Mouse (Mus musculus): ENCODE results near the gene Wfdc21. TPM values are rescaled to one million over a fixed set of nuclear protein-coding genes. Genes with fewer than 3 reads are reported as not detected.

The Wfdc21 gene
- polyA plus RNA-seq, 1 experiment from 2014 or later = not detected

GRCm38 (mm10) chr11:83743525-83743924 is 3.2 kb upstream of the Wfdc21 start:
- DNase-seq (ENCODE audit: low spot score) = no peak
- Histone ChIP-seq H3K27ac (ENCODE audit: low read depth, low read length) (no peak overlapping the region), H3K4me3 (ENCODE audit: low read depth, low read length) (no peak overlapping the region), H3K36me3 (ENCODE audit: control insufficient read depth, insufficient read depth, low read length) (no peaks in the 10 kb centered on the region), H3K9me3 (ENCODE audit: control insufficient read depth, low read length) (no peaks in the 10 kb centered on the region), H3K9ac (ENCODE audit: low read length) (no peak overlapping the region), H3K27me3 (ENCODE audit: control insufficient read depth, insufficient read depth, low read length) (no peaks in the 10 kb centered on the region), H3K4me2 (ENCODE audit: low read depth) (no peak overlapping the region), H3K4me1 (ENCODE audit: control insufficient read depth, insufficient read depth, low read length) (no peaks in the 10 kb centered on the region)
- no peak for ATAC-seq (ENCODE audit: insufficient read depth, low FRiP score, low TSS enrichment)
- 86% methylated on average over 3 of the region's 3 CpGs for WGBS

GRCm38 (mm10) chr11:83746152-83746551 is 588 bp upstream of the Wfdc21 start:
- Histone ChIP-seq H3K4me2 (ENCODE audit: low read depth) (no peak overlapping the region), H3K9me3 (ENCODE audit: control insufficient read depth, low read length) (no peaks in the 10 kb centered on the region), H3K27me3 (ENCODE audit: control insufficient read depth, insufficient read depth, low read length) (no peaks in the 10 kb centered on the region), H3K9ac (ENCODE audit: low read length) (no peak overlapping the region), H3K36me3 (ENCODE audit: control insufficient read depth, insufficient read depth, low read length) (no peaks in the 10 kb centered on the region), H3K4me1 (ENCODE audit: control insufficient read depth, insufficient read depth, low read length) (no peaks in the 10 kb centered on the region), H3K4me3 (ENCODE audit: low read depth, low read length) (no peak overlapping the region), H3K27ac (ENCODE audit: low read depth, low read length) (no peak overlapping the region)
- DNase-seq (ENCODE audit: low spot score) (no peak), ATAC-seq (ENCODE audit: insufficient read depth, low FRiP score, low TSS enrichment) (no peak)
- 52% methylated on average over 4 of the region's 4 CpGs for WGBS

- no peak overlapping the region for H3K9ac ChIP-seq (ENCODE audit: low read length)
- ATAC-seq (ENCODE audit: insufficient read depth, low FRiP score, low TSS enrichment) (no peak), DNase-seq (ENCODE audit: low spot score) (no peak)
- no peaks in the 10 kb centered on the region for H3K36me3 ChIP-seq (ENCODE audit: control insufficient read depth, insufficient read depth, low read length)
- WGBS = 79% methylated on average over 6 of the region's 6 CpGs
- H3K4me2 ChIP-seq (ENCODE audit: low read depth) = no peak overlapping the region
- H3K4me3 ChIP-seq (ENCODE audit: low read depth, low read length) = no peak overlapping the region
- H3K9me3 ChIP-seq (ENCODE audit: control insufficient read depth, low read length) = no peaks in the 10 kb centered on the region
- H3K27me3 ChIP-seq (ENCODE audit: control insufficient read depth, insufficient read depth, low read length) = no peaks in the 10 kb centered on the region
- H3K27ac ChIP-seq (ENCODE audit: low read depth, low read length) = no peak overlapping the region
- no peaks in the 10 kb centered on the region for H3K4me1 ChIP-seq (ENCODE audit: control insufficient read depth, insufficient read depth, low read length)
Observed at GRCm38 (mm10) chr11:83747376-83748265, 881 bp downstream of the Wfdc21 start.

- Histone ChIP-seq H3K36me3 (ENCODE audit: control insufficient read depth, insufficient read depth, low read length) (peaks cover 4% of the 10 kb centered on the region), H3K9me3 (ENCODE audit: control insufficient read depth, low read length) (no peaks in the 10 kb centered on the region), H3K4me1 (ENCODE audit: control insufficient read depth, insufficient read depth, low read length) (peaks cover 8% of the 10 kb centered on the region), H3K9ac (ENCODE audit: low read length) (peak within 1 kb of the TSS; percentile 90), H3K4me3 (ENCODE audit: low read depth, low read length) (peak within 1 kb of the TSS; percentile 73), H3K27me3 (ENCODE audit: control insufficient read depth, insufficient read depth, low read length) (no peaks in the 10 kb centered on the region), H3K4me2 (ENCODE audit: low read depth) (peak within 1 kb of the TSS; percentile 58), H3K27ac (ENCODE audit: low read depth, low read length) (peak within 1 kb of the TSS; percentile 63; the same call in 1 of the 2 replicates)
- WGBS = under 1% methylated on average over 47 of the region's 47 CpGs
- peak; percentile 92 for DNase-seq (ENCODE audit: low spot score)
- peak; percentile 92 for ATAC-seq (ENCODE audit: insufficient read depth, low FRiP score, low TSS enrichment)
Observed at GRCm38 (mm10) chr11:83753581-83754181, 6.9 kb downstream of the Wfdc21 start, which contains the start of gene Heatr6. Heatr6 (plus strand) TSS chr11:83753696.

- ATAC-seq (ENCODE audit: insufficient read depth, low FRiP score, low TSS enrichment) = no peak
- Histone ChIP-seq H3K9me3 (ENCODE audit: control insufficient read depth, low read length) (no peaks in the 10 kb centered on the region), H3K27ac (ENCODE audit: low read depth, low read length) (no peak overlapping the region), H3K9ac (ENCODE audit: low read length) (peak overlapping the region; percentile 90), H3K4me3 (ENCODE audit: low read depth, low read length) (peak overlapping the region; percentile 73), H3K36me3 (ENCODE audit: control insufficient read depth, insufficient read depth, low read length) (peaks cover 7% of the 10 kb centered on the region), H3K4me2 (ENCODE audit: low read depth) (peak overlapping the region; percentile 58), H3K27me3 (ENCODE audit: control insufficient read depth, insufficient read depth, low read length) (no peaks in the 10 kb centered on the region), H3K4me1 (ENCODE audit: control insufficient read depth, insufficient read depth, low read length) (peaks cover 8% of the 10 kb centered on the region)
- no peak for DNase-seq (ENCODE audit: low spot score)
- WGBS = 9% methylated on average over 8 of the region's 8 CpGs
Observed at GRCm38 (mm10) chr11:83754227-83754626, 7.5 kb downstream of the Wfdc21 start.

- H3K36me3 ChIP-seq (ENCODE audit: control insufficient read depth, insufficient read depth, low read length) = peaks cover 27% of the 10 kb centered on the region
- H3K27me3 ChIP-seq (ENCODE audit: control insufficient read depth, insufficient read depth, low read length) = no peaks in the 10 kb centered on the region
- H3K4me2 ChIP-seq (ENCODE audit: low read depth) = no peak overlapping the region
- no peak for DNase-seq (ENCODE audit: low spot score)
- no peaks in the 10 kb centered on the region for H3K9me3 ChIP-seq (ENCODE audit: control insufficient read depth, low read length)
- no peak overlapping the region for H3K27ac ChIP-seq (ENCODE audit: low read depth, low read length)
- ATAC-seq (ENCODE audit: insufficient read depth, low FRiP score, low TSS enrichment) = no peak
- H3K4me3 ChIP-seq (ENCODE audit: low read depth, low read length) = no peak overlapping the region
- no peaks in the 10 kb centered on the region for H3K4me1 ChIP-seq (ENCODE audit: control insufficient read depth, insufficient read depth, low read length)
- WGBS = 95% methylated on average over 9 of the region's 9 CpGs
- no peak overlapping the region for H3K9ac ChIP-seq (ENCODE audit: low read length)
Observed at GRCm38 (mm10) chr11:83767306-83767705, 20.6 kb downstream of the Wfdc21 start.

- Histone ChIP-seq H3K4me2 (ENCODE audit: low read depth) (no peak overlapping the region), H3K36me3 (ENCODE audit: control insufficient read depth, insufficient read depth, low read length) (peaks cover 20% of the 10 kb centered on the region), H3K4me3 (ENCODE audit: low read depth, low read length) (no peak overlapping the region), H3K9ac (ENCODE audit: low read length) (no peak overlapping the region), H3K27ac (ENCODE audit: low read depth, low read length) (no peak overlapping the region), H3K27me3 (ENCODE audit: control insufficient read depth, insufficient read depth, low read length) (no peaks in the 10 kb centered on the region), H3K4me1 (ENCODE audit: control insufficient read depth, insufficient read depth, low read length) (no peaks in the 10 kb centered on the region), H3K9me3 (ENCODE audit: control insufficient read depth, low read length) (no peaks in the 10 kb centered on the region)
- 89% methylated on average over 4 of the region's 4 CpGs for WGBS
- no peak for ATAC-seq (ENCODE audit: insufficient read depth, low FRiP score, low TSS enrichment)
- no peak for DNase-seq (ENCODE audit: low spot score)
Observed at GRCm38 (mm10) chr11:83768976-83769375, 22.2 kb downstream of the Wfdc21 start.

GRCm38 (mm10) chr11:83771014-83771413 is 24.3 kb downstream of the Wfdc21 start:
- ATAC-seq (ENCODE audit: insufficient read depth, low FRiP score, low TSS enrichment) (no peak), DNase-seq (ENCODE audit: low spot score) (no peak)
- H3K4me1 ChIP-seq (ENCODE audit: control insufficient read depth, insufficient read depth, low read length) = no peaks in the 10 kb centered on the region
- no peaks in the 10 kb centered on the region for H3K27me3 ChIP-seq (ENCODE audit: control insufficient read depth, insufficient read depth, low read length)
- H3K9ac ChIP-seq (ENCODE audit: low read length) = no peak overlapping the region
- H3K4me3 ChIP-seq (ENCODE audit: low read depth, low read length) = no peak overlapping the region
- H3K27ac ChIP-seq (ENCODE audit: low read depth, low read length) = no peak overlapping the region
- H3K4me2 ChIP-seq (ENCODE audit: low read depth) = no peak overlapping the region
- no peaks in the 10 kb centered on the region for H3K9me3 ChIP-seq (ENCODE audit: control insufficient read depth, low read length)
- peaks cover 20% of the 10 kb centered on the region for H3K36me3 ChIP-seq (ENCODE audit: control insufficient read depth, insufficient read depth, low read length)
- 90% methylated on average over 7 of the region's 7 CpGs for WGBS
